Mouse (Mus musculus) bone marrow, adult 2 months (tissue): ENCODE results near the gene Fgfr2.

Source experiments
- CTCF ChIP-seq: fragments of 200-500 bp; IDR thresholded peaks from 2 replicates; pipeline ENCODE4 v1.5.1; 2011; ENCODE audit warnings: low read length, control low read depth; ENCODE audit not compliant: control insufficient read depth, insufficient read depth
- POLR2A ChIP-seq: fragments of 200-500 bp; IDR thresholded peaks from 2 replicates; pipeline ENCODE4 v1.6.1; 2011; ENCODE audit warnings: low read depth, mild to moderate bottlenecking, control low read depth, low read length, borderline replicate concordance; ENCODE audit not compliant: control insufficient read depth

DNA sequence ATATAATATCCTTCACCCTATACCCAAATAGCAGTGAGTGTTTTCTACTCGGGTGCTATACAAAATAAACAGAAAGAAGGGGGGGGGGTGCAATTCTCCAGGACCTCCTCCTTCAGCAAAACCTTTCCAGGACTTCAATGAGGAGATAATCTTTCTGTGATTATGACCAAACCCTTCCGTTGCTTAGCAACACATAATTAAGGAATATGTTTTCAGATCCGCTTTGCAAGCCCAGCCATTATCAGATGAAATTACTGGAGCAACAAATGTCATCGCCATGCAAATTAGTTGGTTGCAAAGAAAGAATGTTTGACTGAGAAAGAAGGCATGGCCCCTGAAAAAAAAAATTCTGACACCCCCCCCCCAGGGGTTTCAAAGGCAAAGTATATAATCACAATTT lies 111.5 kb downstream of the Fgfr2 start:
- TF ChIP-seq CTCF (no peak), POLR2A (no peak)
